Mouse (Mus musculus): ENCODE measurements around the gene Krtdap. TPM values are rescaled to one million over a fixed set of nuclear protein-coding genes. Genes with fewer than 3 reads are reported as not detected.

Krtdap gene
- not detected for polyA plus RNA-seq (2017; shearing (Covaris generic))

DNA sequence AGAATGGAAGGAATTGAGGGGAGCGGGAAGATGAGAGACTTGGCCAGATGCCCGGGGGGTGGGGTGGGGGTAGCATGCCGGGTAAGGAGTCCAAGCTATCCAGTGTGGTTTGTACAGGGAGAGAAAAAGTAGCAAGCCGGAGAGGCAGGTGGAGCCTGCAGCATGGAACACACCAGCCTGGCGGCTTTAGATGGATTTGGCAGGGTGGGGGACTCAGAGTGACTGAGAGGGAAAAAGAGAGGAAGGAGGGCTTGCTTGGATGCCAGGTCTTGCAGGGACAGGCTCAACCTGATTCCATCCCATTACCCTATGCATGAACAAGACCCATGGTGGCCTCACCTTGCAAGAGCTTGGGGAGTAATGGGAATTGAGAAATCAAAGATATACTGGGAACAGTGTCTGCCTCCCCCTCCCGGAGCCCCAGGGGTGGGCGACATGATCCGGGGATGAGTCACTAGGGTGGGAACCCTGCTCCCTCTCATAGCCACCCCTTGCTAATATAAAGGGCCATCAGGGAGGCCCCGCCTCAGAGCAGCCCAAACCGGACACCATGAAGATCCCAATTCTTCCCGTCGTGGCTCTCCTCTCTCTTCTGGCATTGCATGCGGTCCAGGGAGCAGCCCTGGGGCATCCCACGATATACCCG, at the start of gene Krtdap:
Krtdap (plus strand) TSS at position 520 of the 646 bp plus-strand sequence.

DNA sequence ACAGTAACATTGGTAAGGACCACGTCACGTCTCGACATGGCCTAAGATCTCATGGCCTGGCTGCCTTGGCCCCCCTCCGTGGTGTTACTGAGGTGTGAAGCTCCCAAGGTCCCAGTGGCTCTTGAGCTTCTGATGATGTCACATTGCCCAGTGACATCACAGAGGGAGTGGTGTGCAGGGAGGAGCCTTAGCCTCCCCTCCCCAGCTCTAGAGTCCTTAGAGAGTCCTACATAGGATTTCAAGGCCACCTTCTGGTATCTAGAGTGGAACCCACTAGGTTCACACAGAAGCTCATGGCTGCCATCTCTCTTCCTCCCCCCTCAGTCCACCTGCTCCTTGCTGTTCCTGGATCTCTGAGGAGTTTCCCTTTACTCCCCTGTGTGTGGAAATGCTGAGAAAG, 44.1 kb upstream of the Krtdap start, which contains the start of gene Gapdhs:
Gapdhs (minus strand) TSS at position 65 of the 400 bp plus-strand sequence.

DNA sequence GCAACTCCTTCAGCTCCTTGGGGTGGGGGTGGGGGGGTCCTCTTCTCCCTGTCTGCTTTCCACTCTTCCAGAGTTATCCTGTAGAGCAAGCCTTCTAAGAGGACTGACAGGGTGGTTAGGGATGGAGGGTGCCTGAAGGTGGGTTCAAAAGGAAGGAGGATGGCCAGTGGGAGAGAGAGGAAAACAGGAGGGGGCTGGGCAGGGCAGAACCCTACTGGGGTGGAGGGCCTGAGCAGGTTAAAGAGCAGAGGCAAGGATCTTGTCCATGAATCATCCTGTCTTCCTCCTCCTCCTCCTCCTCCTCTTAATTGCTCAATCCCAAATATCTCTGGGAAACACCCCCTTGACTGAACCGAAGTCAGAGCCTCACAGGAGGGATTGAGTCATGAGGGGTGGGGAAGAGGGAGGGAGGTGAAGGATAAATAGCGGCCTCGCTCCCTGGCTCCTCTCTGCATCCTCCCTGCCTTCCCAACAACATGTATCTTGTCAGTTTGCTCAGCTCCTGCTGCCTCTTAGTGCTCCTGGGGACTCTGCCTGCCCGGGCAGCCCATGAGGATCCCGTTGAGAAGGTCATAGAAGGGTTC, 36.5 kb upstream of the Krtdap start, which contains the start of gene Sbsn:
Sbsn (plus strand) TSS at position 386 of the 584 bp plus-strand sequence.

DNA sequence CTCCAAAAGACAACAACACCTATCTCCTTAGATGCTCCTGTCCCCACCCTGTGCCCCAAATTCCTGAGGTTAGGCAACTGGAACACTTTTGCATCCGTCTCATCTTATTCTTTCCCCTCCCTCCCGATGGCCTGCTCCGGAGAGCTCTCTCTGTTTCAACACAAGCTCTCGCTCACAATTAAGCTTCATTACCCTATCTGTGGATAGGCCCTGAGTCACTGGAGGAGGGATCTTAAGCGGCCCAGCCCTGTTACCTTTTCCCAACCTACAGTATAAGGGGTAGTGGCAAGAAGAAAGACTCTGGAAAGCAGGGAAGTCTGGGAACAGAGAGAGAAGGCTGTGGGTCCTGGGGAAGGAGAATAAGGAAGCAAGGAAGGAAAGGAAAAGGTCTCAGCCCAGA, 24.2 kb upstream of the Krtdap start, which contains the start of gene Dmkn:
Dmkn (plus strand) TSS at position 301 of the 400 bp plus-strand sequence.

DNA sequence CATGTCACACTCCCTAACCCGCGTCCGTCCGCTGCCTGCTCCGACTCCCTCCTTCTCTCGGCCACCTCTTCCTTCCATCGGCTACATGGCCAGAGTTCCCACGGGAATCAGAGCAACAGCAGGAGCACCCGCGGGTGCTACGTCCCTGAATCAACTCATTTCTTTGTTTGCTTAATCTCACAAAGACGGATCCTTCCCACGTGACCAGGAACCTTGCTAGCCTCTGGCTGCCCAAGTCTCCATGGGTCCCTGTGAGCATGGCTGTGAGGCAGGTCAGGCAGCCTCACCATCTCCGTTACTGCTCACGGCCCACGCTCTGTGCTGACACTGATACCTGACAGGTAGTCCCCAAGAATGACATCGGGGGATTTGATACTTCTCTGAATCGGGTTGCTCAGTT, 36.0 kb downstream of the Krtdap start, which contains the start of gene Ffar2:
Ffar2 (minus strand) TSS at position 101 of the 400 bp plus-strand sequence.

Other genes with a start within 250 kb of the Krtdap start
- gene Hspb6, start 235.7 kb upstream of the Krtdap start, polyA plus RNA-seq (2017; shearing (Covaris generic)) = 3.7 TPM
- 10.8 TPM for gene Proser3, start 235.6 kb upstream of the Krtdap start, polyA plus RNA-seq (2017; shearing (Covaris generic))
- gene Lin37, start 228.1 kb upstream of the Krtdap start, polyA plus RNA-seq (2017; shearing (Covaris generic)) = 102 TPM
- 47.4 TPM for gene U2af1l4, start 224.6 kb upstream of the Krtdap start, polyA plus RNA-seq (2017; shearing (Covaris generic))
- gene Gm49396, start 224.6 kb upstream of the Krtdap start, polyA plus RNA-seq (2017; shearing (Covaris generic)) = 122 TPM
- 244 TPM for gene Psenen, start 224.3 kb upstream of the Krtdap start, polyA plus RNA-seq (2017; shearing (Covaris generic))
- gene Igflr1, start 222.5 kb upstream of the Krtdap start, polyA plus RNA-seq (2017; shearing (Covaris generic)) = 235 TPM
- gene Kmt2b, start 199.2 kb upstream of the Krtdap start, polyA plus RNA-seq (2017; shearing (Covaris generic)) = 10.1 TPM
- 19.2 TPM for gene Zbtb32, start 189.0 kb upstream of the Krtdap start, polyA plus RNA-seq (2017; shearing (Covaris generic))
- gene Upk1a, start 175.0 kb upstream of the Krtdap start, polyA plus RNA-seq (2017; shearing (Covaris generic)) = 0.82 TPM
- gene Cox6b1, start 161.7 kb upstream of the Krtdap start, polyA plus RNA-seq (2017; shearing (Covaris generic)) = 664 TPM
- not detected for gene Etv2, start 152.0 kb upstream of the Krtdap start, polyA plus RNA-seq (2017; shearing (Covaris generic))
- gene Rbm42, start 137.6 kb upstream of the Krtdap start, polyA plus RNA-seq (2017; shearing (Covaris generic)) = 224 TPM
- gene Haus5, start 122.9 kb upstream of the Krtdap start, polyA plus RNA-seq (2017; shearing (Covaris generic)) = 41.2 TPM
- not detected for gene Pmis2, start 116.3 kb upstream of the Krtdap start, polyA plus RNA-seq (2017; shearing (Covaris generic))
- not detected for gene 2200002J24Rik, start 89.0 kb upstream of the Krtdap start, polyA plus RNA-seq (2017; shearing (Covaris generic))
- not detected for gene Atp4a, start 75.7 kb upstream of the Krtdap start, polyA plus RNA-seq (2017; shearing (Covaris generic))
- gene Tmem147, start 58.4 kb upstream of the Krtdap start, polyA plus RNA-seq (2017; shearing (Covaris generic)) = 117 TPM
- gene Gapdhs, start 44.2 kb upstream of the Krtdap start, polyA plus RNA-seq (2017; shearing (Covaris generic)) = 0.37 TPM
- 1.3 TPM for gene Sbsn, start 36.4 kb upstream of the Krtdap start, polyA plus RNA-seq (2017; shearing (Covaris generic))
- gene Dmkn, start 24.1 kb upstream of the Krtdap start, polyA plus RNA-seq (2017; shearing (Covaris generic)) = not detected
- gene Ffar2, start 35.9 kb downstream of the Krtdap start, polyA plus RNA-seq (2017; shearing (Covaris generic)) = not detected
- gene Ffar3, start 68.3 kb downstream of the Krtdap start, polyA plus RNA-seq (2017; shearing (Covaris generic)) = not detected
- 0.24 TPM for gene Ffar1, start 73.7 kb downstream of the Krtdap start, polyA plus RNA-seq (2017; shearing (Covaris generic))
- 24.5 TPM for gene Cd22, start 92.4 kb downstream of the Krtdap start, polyA plus RNA-seq (2017; shearing (Covaris generic))
- gene Mag, start 127.0 kb downstream of the Krtdap start, polyA plus RNA-seq (2017; shearing (Covaris generic)) = 0.12 TPM
- not detected for gene Hamp2, start 136.8 kb downstream of the Krtdap start, polyA plus RNA-seq (2017; shearing (Covaris generic))
- gene Hamp, start 156.1 kb downstream of the Krtdap start, polyA plus RNA-seq (2017; shearing (Covaris generic)) = not detected
- 10.4 TPM for gene Usf2, start 168.9 kb downstream of the Krtdap start, polyA plus RNA-seq (2017; shearing (Covaris generic))
- 8.0 TPM for gene Lsr, start 185.6 kb downstream of the Krtdap start, polyA plus RNA-seq (2017; shearing (Covaris generic))
- 1.4 TPM for gene Fam187b, start 185.9 kb downstream of the Krtdap start, polyA plus RNA-seq (2017; shearing (Covaris generic))

All from inflammation-experienced regulatory T-cells, adult 16 weeks (primary cell).